Mouse (Mus musculus) stomach, embryonic 16.5 days (tissue): ENCODE data around the gene St5. TPM values are rescaled to one million over a fixed set of nuclear protein-coding genes. Genes with fewer than 3 reads are reported as not detected.
A peak's percentile ranks its signal among the peaks of the same experiment; 100 is the strongest.

Experiments
- ATAC-seq: fragments of 200-750 bp; cut with Nextera tagmentation; 2 replicates; pipeline ENCODE4 v1.8.0; 2017; ENCODE audit warnings: moderate number of reproducible peaks, moderate TSS enrichment; ENCODE audit not compliant: insufficient read depth, low FRiP score
- H3K27ac ChIP-seq: fragments of 300-500 bp; sonication (generic); 2 replicates; pipeline ENCODE4 v1.5.1; 2014; ENCODE audit warnings: low read length
- H3K27me3 ChIP-seq: fragments of 300-500 bp; sonication (generic); 2 replicates; pipeline ENCODE4 v1.6.1; 2014; ENCODE audit warnings: low read length, control low read depth, mixed read lengths; ENCODE audit not compliant: control insufficient read depth, insufficient read depth
- H3K36me3 ChIP-seq: fragments of 300-500 bp; sonication (generic); 2 replicates; pipeline ENCODE4 v1.6.1; 2014; ENCODE audit warnings: low read length; ENCODE audit not compliant: control insufficient read depth, insufficient read depth
- H3K4me1 ChIP-seq: fragments of 300-500 bp; sonication (generic); 2 replicates; pipeline ENCODE4 v1.6.1; 2014; ENCODE audit warnings: low read length, control low read depth, mixed read lengths; ENCODE audit not compliant: control insufficient read depth, insufficient read depth
- H3K4me2 ChIP-seq: fragments of 300-500 bp; sonication (generic); 2 replicates; pipeline ENCODE4 v1.6.1; 2014; ENCODE audit warnings: low read depth, low read length, mixed read lengths
- H3K4me3 ChIP-seq: fragments of 300-500 bp; sonication (generic); replicated peaks from 2 replicates; pipeline ENCODE4 v1.5.1; 2014; ENCODE audit warnings: mild to moderate bottlenecking, low read length
- H3K9ac ChIP-seq: fragments of 300-500 bp; sonication (generic); 2 replicates; pipeline ENCODE4 v1.6.1; 2014; ENCODE audit warnings: low read length
- H3K9me3 ChIP-seq: fragments of 300-500 bp; sonication (generic); replicated peaks from 2 replicates; pipeline ENCODE4 v1.6.1; 2016; ENCODE audit warnings: low read length, control low read depth; ENCODE audit not compliant: control insufficient read depth
- WGBS: fragments of 180-500 bp; shearing (Covaris S2); extraction: QIAGEN DNeasy Blood & Tissue Kit; methylation state at CpG from one replicate; pipeline ENCODE4 v1.1.7; 2014; 5-methylcytosine and 5-hydroxymethylcytosine counted together
- polyA plus RNA-seq: library from polyadenylated mRNA; unstranded; fragments of >200 nt; fragmentation: Nextera tagmentation; extraction: Ambion mirVana; gene quantifications from 2 replicates; pipeline ENCODE4 v1.2.1, GENCODE M21; 2015

The St5 gene
- polyA plus RNA-seq, 1 experiment from 2014 or later: 64.0 TPM

DNA sequence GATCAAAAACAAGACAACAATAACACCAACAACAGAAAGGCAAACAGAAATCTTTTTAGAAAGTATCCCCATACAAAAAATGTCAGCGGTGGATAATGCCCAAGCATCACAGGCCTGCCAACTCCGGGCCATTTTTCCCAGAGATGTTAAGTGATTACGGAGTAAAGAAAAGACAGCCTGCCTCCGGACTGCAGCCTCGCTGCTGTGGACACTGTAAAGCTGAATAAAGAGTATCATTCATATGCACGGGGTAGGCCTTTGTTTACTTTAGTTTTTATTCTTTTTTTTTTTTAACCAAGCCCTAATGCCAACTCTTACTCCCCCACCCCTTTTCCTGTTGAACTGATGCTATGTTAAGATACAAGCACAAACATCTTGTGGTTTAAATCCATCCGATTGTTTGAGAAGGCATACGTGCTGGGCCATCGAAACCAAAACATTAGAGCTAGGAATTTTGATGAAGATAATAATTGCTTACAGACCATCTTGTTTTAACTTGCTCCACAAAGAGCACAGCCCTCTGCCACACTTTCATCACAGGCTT lies 16.7 kb downstream of the St5 start:
- Histone ChIP-seq H3K9ac (no peak overlapping the region), H3K4me1 (0 out of 2 replicates have a peak, but pooled peaks cover 3% of the 10 kb centered on the region), H3K36me3 (no peaks in the 10 kb centered on the region), H3K4me3 (no peak overlapping the region), H3K27me3 (no peaks in the 10 kb centered on the region), H3K27ac (no peak overlapping the region), H3K9me3 (no peaks in the 10 kb centered on the region), H3K4me2 (peak overlapping the region; percentile 10; the same call in 1 of the 2 replicates)
- WGBS: 21% methylated on average over 9 of the region's 9 CpGs
- ATAC-seq: no peak

DNA sequence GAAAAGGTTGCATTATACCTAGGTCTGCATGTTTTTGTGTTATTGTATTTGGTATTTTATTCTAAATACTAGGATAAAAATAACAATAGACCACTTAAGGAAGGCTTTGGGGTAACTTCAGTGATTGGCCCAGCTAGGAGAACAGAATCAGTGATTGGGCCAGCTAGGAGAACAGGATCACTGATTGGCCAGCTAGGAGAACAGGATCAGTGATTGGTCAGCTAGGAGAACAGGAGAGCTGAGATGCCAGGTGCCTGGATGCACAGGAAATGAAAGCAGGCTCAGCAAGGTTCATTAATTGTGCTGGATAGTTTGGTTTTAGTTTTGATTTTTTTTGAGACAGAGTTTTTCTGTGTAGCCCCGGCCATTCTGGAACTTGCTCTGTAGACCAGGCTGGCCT lies 22.5 kb downstream of the St5 start:
- Histone ChIP-seq H3K27ac (no peak overlapping the region), H3K9me3 (no peaks in the 10 kb centered on the region), H3K27me3 (no peaks in the 10 kb centered on the region), H3K9ac (no peak overlapping the region), H3K4me2 (no peak overlapping the region), H3K4me3 (no peak overlapping the region), H3K36me3 (no peaks in the 10 kb centered on the region), H3K4me1 (0 out of 2 replicates have a peak, but pooled peaks cover 2% of the 10 kb centered on the region)
- WGBS: 93% methylated on average over 1 of the region's 1 CpGs
- no peak for ATAC-seq

DNA sequence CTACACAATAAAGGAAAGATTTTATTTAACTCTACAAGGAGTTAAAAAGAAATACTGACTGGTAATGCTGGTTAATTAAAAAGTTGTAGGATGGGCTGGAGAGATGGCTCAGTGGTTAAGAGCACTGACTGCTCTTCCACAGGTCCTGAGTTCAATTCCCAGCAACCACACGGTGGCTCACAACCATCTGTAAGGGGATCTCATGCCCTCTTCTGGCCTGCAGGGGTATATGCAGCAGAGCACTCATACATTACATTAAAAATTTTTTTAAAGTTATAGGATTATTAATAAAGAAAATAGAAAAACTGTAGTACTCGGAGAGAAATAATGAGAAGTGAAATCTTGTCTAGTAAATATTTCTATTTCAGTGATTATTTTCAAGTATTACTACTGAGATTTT lies 23.1 kb downstream of the St5 start:
- 88% methylated on average over 2 of the region's 2 CpGs for WGBS
- Histone ChIP-seq H3K9ac (no peak overlapping the region), H3K27ac (no peak overlapping the region), H3K4me3 (no peak overlapping the region), H3K36me3 (no peaks in the 10 kb centered on the region), H3K4me2 (no peak overlapping the region), H3K9me3 (no peaks in the 10 kb centered on the region), H3K4me1 (0 out of 2 replicates have a peak, but pooled peaks cover 5% of the 10 kb centered on the region), H3K27me3 (no peaks in the 10 kb centered on the region)
- ATAC-seq: no peak

DNA sequence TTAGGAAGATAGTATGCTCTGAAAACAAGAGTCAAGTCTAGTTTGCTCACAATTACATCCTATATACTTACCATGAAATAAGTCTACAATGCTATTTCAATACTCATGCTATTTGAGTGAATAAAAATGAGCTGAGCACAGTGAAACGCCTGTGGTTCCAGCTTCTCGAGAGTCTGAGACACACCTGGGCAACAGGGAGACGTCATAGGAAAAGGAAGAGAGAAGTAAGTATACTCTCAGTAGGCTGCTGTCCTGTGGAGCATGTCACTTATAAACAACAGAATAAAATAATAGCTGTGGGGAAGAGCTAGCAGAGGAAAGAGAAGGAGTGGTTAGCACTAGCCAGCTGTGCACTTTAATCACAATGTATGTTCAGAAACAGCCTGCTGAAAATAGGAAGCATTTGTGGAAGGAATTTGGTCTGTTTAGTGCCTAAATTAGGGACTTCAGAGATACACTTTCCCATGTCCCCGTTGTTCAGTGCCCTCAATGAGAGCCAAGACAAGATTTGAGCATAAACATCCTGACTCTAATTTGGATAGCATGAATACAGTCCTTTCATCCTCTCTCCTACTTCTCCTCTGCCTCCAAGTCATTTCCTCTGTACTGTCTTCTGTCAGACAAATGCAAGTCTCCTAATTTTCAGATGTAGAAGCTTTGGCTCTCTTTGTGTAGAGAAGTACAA lies 28.3 kb downstream of the St5 start:
- Histone ChIP-seq H3K4me1 (peaks cover 20% of the 10 kb centered on the region), H3K27ac (peak overlapping the region; percentile 60), H3K9ac (no peak overlapping the region), H3K4me3 (no peak overlapping the region), H3K36me3 (no peaks in the 10 kb centered on the region), H3K27me3 (no peaks in the 10 kb centered on the region), H3K4me2 (no peak overlapping the region), H3K9me3 (no peaks in the 10 kb centered on the region)
- WGBS: 46% methylated on average over 4 of the region's 4 CpGs
- no peak for ATAC-seq

DNA sequence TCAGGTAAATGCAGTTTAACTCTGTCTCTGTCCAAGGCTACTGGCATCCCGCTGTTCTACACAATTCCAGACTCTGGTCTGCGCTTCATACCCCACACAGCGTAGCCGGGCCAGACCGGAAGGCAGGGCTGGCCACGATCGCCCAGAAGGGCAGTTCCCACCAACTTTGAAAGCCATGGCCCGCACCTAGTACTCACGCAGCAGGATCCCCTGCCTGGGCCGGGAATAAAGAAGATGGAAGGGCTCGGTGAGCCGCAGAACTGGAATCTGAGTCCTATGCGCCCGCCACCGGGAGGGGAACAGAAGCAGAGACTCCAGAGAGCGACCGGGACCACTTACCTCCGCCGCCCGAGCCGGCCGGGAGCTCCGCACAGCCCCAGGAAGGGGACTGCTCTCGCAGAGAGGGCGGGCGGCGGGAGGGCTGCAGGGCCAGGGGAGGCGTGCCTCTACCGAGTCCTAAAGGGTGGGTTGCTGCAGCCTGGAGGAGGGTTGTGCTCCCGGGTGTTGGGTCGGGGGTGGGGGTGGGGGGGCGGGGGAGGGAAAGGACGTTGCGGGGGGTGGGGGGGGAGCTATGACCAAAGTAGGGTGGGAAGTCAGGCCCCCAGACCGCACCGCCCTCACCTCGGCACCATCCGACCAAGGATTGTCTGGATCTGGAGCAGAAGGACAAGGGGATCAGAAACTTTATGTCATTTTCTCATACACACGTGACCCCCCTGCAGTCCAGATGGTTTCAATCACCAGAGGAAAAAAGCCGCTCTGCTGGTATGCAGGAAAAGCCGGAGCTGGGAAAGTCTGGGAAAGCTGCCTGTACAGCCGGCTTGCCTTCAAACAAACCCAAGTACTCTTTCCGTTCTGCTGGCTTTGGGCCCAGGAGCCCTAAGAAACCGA lies 31.6 kb downstream of the St5 start:
- H3K4me2 ChIP-seq: peak overlapping the region; percentile 63
- H3K27ac ChIP-seq: peak overlapping the region; percentile 96
- no peaks in the 10 kb centered on the region for H3K36me3 ChIP-seq
- peak overlapping the region; percentile 86 for H3K9ac ChIP-seq
- no peaks in the 10 kb centered on the region for H3K9me3 ChIP-seq
- H3K27me3 ChIP-seq: no peaks in the 10 kb centered on the region
- ATAC-seq: peak; percentile 95
- peak overlapping the region; percentile 64 for H3K4me3 ChIP-seq
- H3K4me1 ChIP-seq: peaks cover 29% of the 10 kb centered on the region
- WGBS: 2% methylated on average over 37 of the region's 44 CpGs

DNA sequence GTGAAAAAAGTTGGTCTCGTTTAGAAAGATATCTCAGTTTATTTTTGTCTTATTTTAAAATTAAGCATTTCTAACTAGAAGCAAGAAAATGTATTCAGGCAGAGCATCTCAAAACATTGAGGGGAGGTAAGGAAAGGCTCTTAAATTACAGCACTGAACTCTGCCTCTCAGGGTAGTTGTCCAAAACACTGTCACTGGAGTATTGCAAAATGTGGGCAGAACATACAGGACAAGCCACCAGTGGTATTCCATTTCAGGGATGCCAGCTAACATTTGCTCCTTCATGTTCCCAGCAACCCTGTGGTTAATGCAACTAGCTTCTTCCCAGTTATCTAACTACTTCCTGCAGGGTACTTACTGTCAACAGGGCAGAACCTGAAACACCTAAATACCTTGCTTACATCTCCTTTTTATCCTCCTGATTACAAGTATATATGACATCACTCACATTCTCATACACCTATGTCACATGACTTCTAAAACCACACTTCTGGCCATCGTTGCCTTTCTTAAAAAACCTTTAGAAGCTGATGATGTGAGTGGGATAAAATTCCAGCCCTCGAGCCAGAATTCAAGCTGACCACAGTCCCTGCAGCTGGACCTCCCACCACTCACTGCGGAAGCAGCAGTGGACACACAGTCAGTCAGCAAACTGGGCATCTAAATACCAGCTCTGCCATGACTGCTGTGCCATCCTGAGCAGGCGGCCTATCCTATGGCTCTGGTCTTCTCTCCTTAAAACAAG lies 33.8 kb downstream of the St5 start:
- Histone ChIP-seq H3K9me3 (no peaks in the 10 kb centered on the region), H3K27ac (no peak overlapping the region), H3K27me3 (no peaks in the 10 kb centered on the region), H3K4me3 (peak overlapping the region; percentile 25), H3K9ac (peak overlapping the region; percentile 24), H3K36me3 (no peaks in the 10 kb centered on the region), H3K4me1 (peaks cover 25% of the 10 kb centered on the region), H3K4me2 (peak overlapping the region; percentile 63)
- 60% methylated on average over 5 of the region's 5 CpGs for WGBS
- no peak for ATAC-seq

GRCm38 (mm10) chr7:109666664-109667063 lies 36.7 kb downstream of the St5 start:
- WGBS: 67% methylated on average over 5 of the region's 5 CpGs
- Histone ChIP-seq H3K36me3 (no peaks in the 10 kb centered on the region), H3K4me2 (no peak overlapping the region), H3K9ac (no peak overlapping the region), H3K4me3 (no peak overlapping the region), H3K27ac (no peak overlapping the region), H3K4me1 (peaks cover 17% of the 10 kb centered on the region), H3K27me3 (no peaks in the 10 kb centered on the region), H3K9me3 (no peaks in the 10 kb centered on the region)
- ATAC-seq: no peak

DNA sequence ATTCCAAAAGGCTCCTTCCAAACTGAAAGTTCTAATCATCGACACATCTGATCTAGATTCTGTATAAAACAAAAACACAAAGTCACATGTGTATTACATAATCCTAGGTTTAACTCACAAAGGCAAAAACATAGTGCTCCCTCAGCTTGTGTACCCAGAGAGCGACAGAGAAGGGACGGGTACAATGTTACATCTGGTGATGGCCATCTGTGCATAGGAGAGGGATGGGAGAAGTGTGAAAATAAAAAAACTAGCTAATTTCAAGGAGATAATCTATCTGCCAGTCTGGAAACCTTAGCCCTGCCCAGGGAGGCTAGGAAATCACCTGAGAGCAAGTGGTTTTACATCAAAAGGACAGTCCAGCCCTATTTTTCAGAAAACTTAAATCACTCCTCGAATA lies 40.8 kb downstream of the St5 start:
- H3K4me1 ChIP-seq: peaks cover 15% of the 10 kb centered on the region
- no peaks in the 10 kb centered on the region for H3K36me3 ChIP-seq
- no peaks in the 10 kb centered on the region for H3K27me3 ChIP-seq
- H3K4me2 ChIP-seq: no peak overlapping the region
- WGBS: 68% methylated on average over 4 of the region's 4 CpGs
- H3K9ac ChIP-seq: no peak overlapping the region
- no peaks in the 10 kb centered on the region for H3K9me3 ChIP-seq
- no peak overlapping the region for H3K27ac ChIP-seq
- no peak overlapping the region for H3K4me3 ChIP-seq
- ATAC-seq: no peak
